Mouse (Mus musculus) MEL (cell line): ENCODE results near the gene C3ar1. TPM values are rescaled to one million over a fixed set of nuclear protein-coding genes. Genes with fewer than 3 reads are reported as not detected.

Source experiments
- DNase-seq: peaks from one replicate; pipeline ENCODE4 v3.0.0; 2011; ENCODE audit warnings: low read depth, low spot score
- H3K27ac ChIP-seq: 2 replicates; pipeline ENCODE4 v1.5.1; 2012; ENCODE audit warnings: low read depth, mild to moderate bottlenecking, control low read depth, low read length, moderate library complexity; ENCODE audit not compliant: control insufficient read depth
- H3K27me3 ChIP-seq, 2 experiments: fragments of 150-350 bp in 1 of 2; sonication (generic) in 1 of 2; 2 replicates each; pipeline ENCODE4 v1.6.1; 2012; ENCODE audit warnings: low read length in 2 of 2, mild to moderate bottlenecking in 2 of 2, improper control_type of control experiment in 1 of 2, moderate library complexity in 1 of 2; ENCODE audit not compliant: insufficient read depth in 2 of 2, control insufficient read depth in 1 of 2
- H3K36me3 ChIP-seq, 2 experiments: 2 replicates each; pipeline ENCODE4 v1.6.1; 2012 to 2014; ENCODE audit warnings: low read length in 2 of 2, improper control_type of control experiment in 1 of 2, inconsistent platforms in 1 of 2, mild to moderate bottlenecking in 1 of 2; ENCODE audit not compliant: insufficient read depth in 2 of 2, control insufficient read depth in 1 of 2
- H3K4me1 ChIP-seq, 2 experiments: fragments of 150-350 bp in 1 of 2; sonication (generic) in 1 of 2; 2 replicates each; pipeline ENCODE4 v1.6.1; 2012; ENCODE audit warnings: low read length in 2 of 2, improper control_type of control experiment in 1 of 2, mild to moderate bottlenecking in 1 of 2; ENCODE audit not compliant: insufficient read depth in 2 of 2, control insufficient read depth in 1 of 2
- H3K4me3 ChIP-seq, 2 experiments: fragments of 150-350 bp in 1 of 2; sonication (generic) in 1 of 2; 2 replicates each; pipeline ENCODE4 v1.5.1; 2012; ENCODE audit warnings: low read depth in 2 of 2, low read length in 2 of 2, mild to moderate bottlenecking in 2 of 2, moderate library complexity in 2 of 2, control low read depth in 1 of 2, improper control_type of control experiment in 1 of 2; ENCODE audit not compliant: control insufficient read depth in 1 of 2, insufficient read depth in 1 of 2
- H3K79me2 ChIP-seq: 2 replicates; pipeline ENCODE4 v1.6.1; 2012; ENCODE audit warnings: mild to moderate bottlenecking, low read length, moderate library complexity; ENCODE audit not compliant: control insufficient read depth, poor library complexity, insufficient read depth
- H3K9ac ChIP-seq: 2 replicates; pipeline ENCODE4 v1.6.1; 2012; ENCODE audit warnings: low read depth, mild to moderate bottlenecking, control low read depth, low read length, moderate library complexity; ENCODE audit not compliant: control insufficient read depth, poor library complexity, severe bottlenecking
- H3K9me3 ChIP-seq: fragments of 150-350 bp; sonication (generic); replicated peaks from 2 replicates; pipeline ENCODE4 v1.6.1; 2012; ENCODE audit warnings: mild to moderate bottlenecking, low read length, improper control_type of control experiment, moderate library complexity; ENCODE audit not compliant: insufficient read depth
- BHLHE40 ChIP-seq: IDR thresholded peaks from 2 replicates; pipeline ENCODE4 v1.6.1; 2012; ENCODE audit warnings: low read depth, mild to moderate bottlenecking, inconsistent platforms, low read length, improper control_type of control experiment, borderline replicate concordance
- CHD1 ChIP-seq: IDR thresholded peaks from 2 replicates; pipeline ENCODE4 v1.6.1; 2012; ENCODE audit warnings: low read depth, mild to moderate bottlenecking, inconsistent platforms, low read length, improper control_type of control experiment
- CHD2 ChIP-seq: IDR thresholded peaks from 2 replicates; pipeline ENCODE4 v1.6.1; 2011; ENCODE audit warnings: low read length, improper control_type of control experiment
- E2F4 ChIP-seq: IDR thresholded peaks from 2 replicates; pipeline ENCODE4 v1.6.1; 2011; ENCODE audit warnings: low read depth, low read length, improper control_type of control experiment, borderline replicate concordance
- ELF1 ChIP-seq: IDR thresholded peaks from 2 replicates; pipeline ENCODE4 v1.6.1; 2014; ENCODE audit warnings: low read depth, mild to moderate bottlenecking, inconsistent platforms, low read length, improper control_type of control experiment, moderate library complexity
- EP300 ChIP-seq, 2 experiments: IDR thresholded peaks; 2 replicates each; pipeline ENCODE4 v1.6.1; 2011; ENCODE audit warnings: improper control_type of control experiment in 2 of 2, low read length in 2 of 2, low read depth in 1 of 2, mild to moderate bottlenecking in 1 of 2
- JUND ChIP-seq: IDR thresholded peaks from 2 replicates; pipeline ENCODE4 v1.6.1; 2011; ENCODE audit warnings: low read depth, mild to moderate bottlenecking, improper control_type of control experiment, low read length
- KAT2A ChIP-seq: conservative IDR thresholded peaks from 2 replicates; pipeline ENCODE4 v1.6.1; 2012; ENCODE audit warnings: low read depth, low read length, improper control_type of control experiment, inconsistent platforms
- MAZ ChIP-seq: IDR thresholded peaks from 2 replicates; pipeline ENCODE4 v1.6.1; 2012; ENCODE audit warnings: low read depth, mild to moderate bottlenecking, inconsistent platforms, low read length, improper control_type of control experiment
- MEF2A ChIP-seq: IDR thresholded peaks from 2 replicates; pipeline ENCODE4 v1.6.1; 2014; ENCODE audit warnings: low read depth, mild to moderate bottlenecking, inconsistent platforms, low read length, improper control_type of control experiment; ENCODE audit not compliant: poor library complexity, insufficient replicate concordance, severe bottlenecking; ENCODE audit errors: extremely low read depth
- MYC ChIP-seq: IDR thresholded peaks from 2 replicates; pipeline ENCODE4 v1.6.1; 2011; ENCODE audit warnings: low read depth, mild to moderate bottlenecking, low read length, improper control_type of control experiment, moderate library complexity
- NELFE ChIP-seq: IDR thresholded peaks from 2 replicates; pipeline ENCODE4 v1.6.1; 2011; ENCODE audit warnings: low read depth, low read length, improper control_type of control experiment
- POLR2AphosphoS2 ChIP-seq: IDR thresholded peaks from 2 replicates; pipeline ENCODE4 v1.6.1; 2011; ENCODE audit warnings: low read length, improper control_type of control experiment
- POLR2AphosphoS5 ChIP-seq: IDR thresholded peaks from 2 replicates; pipeline ENCODE4 v1.6.1; 2012; ENCODE audit warnings: low read depth, borderline replicate concordance, mild to moderate bottlenecking, inconsistent platforms, low read length, moderate library complexity, mixed read lengths
- SMC3 ChIP-seq: IDR thresholded peaks from 2 replicates; pipeline ENCODE4 v1.6.1; 2011; ENCODE audit warnings: low read depth, low read length, improper control_type of control experiment
- TBP ChIP-seq: IDR thresholded peaks from 2 replicates; pipeline ENCODE4 v1.8.0; 2011; ENCODE audit warnings: low read depth, low read length, improper control_type of control experiment
- USF2 ChIP-seq, 2 experiments: IDR thresholded peaks; 2 replicates each; pipeline ENCODE4 v1.6.1; 2011 to 2012; ENCODE audit warnings: improper control_type of control experiment in 2 of 2, low read length in 2 of 2, borderline replicate concordance in 1 of 2, inconsistent platforms in 1 of 2, low read depth in 1 of 2, mild to moderate bottlenecking in 1 of 2; ENCODE audit not compliant: insufficient read depth in 1 of 2
- ZC3H11A ChIP-seq: IDR thresholded peaks from 2 replicates; pipeline ENCODE4 v1.6.1; 2012; ENCODE audit warnings: low read depth, mild to moderate bottlenecking, inconsistent platforms, low read length, improper control_type of control experiment
- ZKSCAN1 ChIP-seq: IDR thresholded peaks from 2 replicates; pipeline ENCODE4 v1.6.1; 2012; ENCODE audit warnings: low read depth, mild to moderate bottlenecking, inconsistent platforms, low read length, improper control_type of control experiment, moderate library complexity
- ZMIZ1 ChIP-seq: IDR thresholded peaks from 2 replicates; pipeline ENCODE4 v1.6.1; 2012; ENCODE audit warnings: low read depth, mild to moderate bottlenecking, inconsistent platforms, low read length, improper control_type of control experiment, moderate library complexity
- polyA plus RNA-seq, 2 experiments: library from polyadenylated mRNA; stranded (reverse) in 1 of 2; unstranded in 1 of 2; fragments of >175 nt in 1 of 2; fragments of >200 nt in 1 of 2; gene quantifications; 2 replicates each; pipeline versions ENCODE4 v1.2.1 to v1.2.4; 2012; ENCODE audit warnings: low replicate concordance in 2 of 2, low read depth in 1 of 2; ENCODE audit not compliant: insufficient read length in 2 of 2, insufficient read depth in 1 of 2, missing spikeins in 1 of 2
- total RNA-seq: library from RNA; depleted of rRNA; stranded (reverse); fragments of 300-350 nt; gene quantifications from 2 replicates; pipeline ENCODE4 v1.2.3, GENCODE M21; 2012

The C3ar1 gene
- total and polyA plus RNA-seq, 3 experiments, result 0.33 to 0.69 TPM; not detected in 1

DNA sequence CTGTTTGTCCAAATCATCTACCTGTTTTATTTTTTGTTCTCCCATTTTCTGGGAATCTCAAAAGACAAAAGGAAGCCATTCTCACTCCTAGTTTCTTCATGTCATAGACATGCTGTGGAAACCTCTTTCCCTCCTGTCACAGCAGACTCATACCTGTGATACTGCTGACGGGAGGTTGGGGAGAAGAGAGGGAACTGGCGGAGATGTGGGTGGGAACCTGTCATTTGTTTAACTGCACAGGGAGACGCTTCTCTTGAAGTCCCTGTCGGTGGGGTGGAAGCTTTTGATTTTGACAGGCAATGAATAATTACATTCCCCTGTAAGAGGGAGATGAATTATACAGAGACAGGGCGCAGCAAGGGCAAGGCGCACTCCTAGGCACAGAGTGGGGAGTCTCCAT lies 12.2 kb downstream of the C3ar1 start:
- no peak for DNase-seq
- H3K27ac ChIP-seq, result no peak overlapping the region
- no peaks in the 10 kb centered on the region for H3K9me3 ChIP-seq
- no peaks in the 10 kb centered on the region for H3K4me1 ChIP-seq
- no peaks in the 10 kb centered on the region for H3K27me3 ChIP-seq
- H3K4me3 ChIP-seq, result no peak overlapping the region
- H3K79me2 ChIP-seq, result no peaks in the 10 kb centered on the region
- H3K9ac ChIP-seq, result no peak overlapping the region
- no peak for TF ChIP-seq MAZ
- no peak for TF ChIP-seq POLR2AphosphoS5
- no peak for TF ChIP-seq ZC3H11A
- no peak for TF ChIP-seq BHLHE40
- TF ChIP-seq CHD2, result no peak
- no peak for TF ChIP-seq ZKSCAN1
- TF ChIP-seq KAT2A, result no peak
- no peak for TF ChIP-seq ZMIZ1
- no peak for TF ChIP-seq USF2 (IDR thresholded peaks at IDR 0.05; ENCODE audit: borderline replicate concordance in 1 of 2, insufficient read depth in 1 of 2, low read depth in 1 of 2, low read length in 2 of 2)
- TF ChIP-seq ELF1, result no peak
- TF ChIP-seq MYC, result no peak
- no peak for TF ChIP-seq SMC3
- TF ChIP-seq E2F4, result no peak
- no peak for TF ChIP-seq TBP
- TF ChIP-seq JUND, result no peak
- TF ChIP-seq POLR2AphosphoS2, result no peak
- TF ChIP-seq, all 39 proteins: peak for 0
- no peaks in the 10 kb centered on the region; a peak in 2 of 4 replicates for H3K36me3 ChIP-seq

DNA sequence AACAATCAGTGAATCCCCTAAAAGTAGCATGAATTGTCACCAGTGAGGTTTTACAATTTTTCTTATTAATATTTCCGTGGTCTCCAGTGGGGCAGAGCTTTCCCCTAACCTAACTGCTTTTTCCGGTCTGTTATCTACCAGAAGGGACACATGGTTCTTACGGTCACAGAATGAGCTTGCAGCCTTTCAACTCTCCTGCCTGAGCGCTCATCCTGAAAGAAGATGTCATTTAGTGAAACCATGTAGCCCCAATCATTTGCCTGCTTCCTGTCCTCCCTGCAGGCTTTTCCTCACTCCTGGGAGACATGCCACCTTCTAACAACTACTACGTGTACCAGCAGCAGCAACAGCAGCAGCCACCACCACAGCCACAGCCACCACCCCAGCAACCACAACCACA lies 18.4 kb downstream of the C3ar1 start:
- Histone ChIP-seq H3K4me3 (no peak overlapping the region), H3K79me2 (no peaks in the 10 kb centered on the region), H3K27me3 (no peaks in the 10 kb centered on the region), H3K27ac (no peak overlapping the region), H3K9ac (no peak overlapping the region), H3K9me3 (no peaks in the 10 kb centered on the region), H3K4me1 (no peaks in the 10 kb centered on the region), H3K36me3 (peaks cover 0 to 4% of the 10 kb centered on the region in 2 experiments; a peak in 2 of 4 replicates)
- TF ChIP-seq CHD1 (no peak), MEF2A (no peak), ZC3H11A (no peak), EP300 (IDR thresholded peaks at IDR 0.05; ENCODE audit: low read depth in 1 of 2, low read length in 2 of 2) (no peak), POLR2AphosphoS2 (no peak), NELFE (no peak)
- no peak for DNase-seq
